Mouse (Mus musculus): Measurements from ENCODE around the gene Gm3233. TPM values are rescaled to one million over a fixed set of nuclear protein-coding genes. Genes with fewer than 3 reads are reported as not detected.
"Not testable (repeated sequence)": the region's sequence is repeated elsewhere in the genome, so short reads cannot be mapped to it uniquely, and the experiment has no call there.

Gm3233 gene
- polyA plus RNA-seq, 2 experiments: not detected

DNA sequence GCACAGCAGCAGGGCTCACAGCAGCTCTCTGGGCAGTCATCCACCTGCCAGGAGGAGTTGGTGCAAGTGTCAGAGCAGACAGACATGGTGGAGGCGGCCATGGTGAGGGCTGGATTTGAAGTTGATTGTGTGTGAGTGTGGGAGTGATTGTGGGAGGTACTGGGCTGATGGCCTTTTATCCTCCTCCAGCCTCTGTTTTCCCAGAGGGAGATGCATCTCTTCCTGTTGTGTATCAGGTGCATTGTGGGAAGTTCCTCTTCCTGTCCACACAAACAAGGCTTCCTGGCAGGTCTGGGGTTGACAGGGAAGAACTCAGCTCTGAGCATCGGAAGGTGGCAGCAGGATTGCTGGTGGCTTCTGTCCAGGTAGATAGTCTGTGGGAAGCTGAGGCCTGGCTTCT is 35.5 kb upstream of the Gm3233 start, which contains the start of gene Gm9639:
Gm9639 (minus strand) TSS at position 101 of the 400 bp plus-strand sequence.
- Histone ChIP-seq H3K9ac (ENCODE audit: low read depth, low read length, severe bottlenecking) (no peak within 1 kb of the TSS), H3K27ac (replicated peaks; ENCODE audit: low read depth, low read length) (no peak within 1 kb of the TSS), H3K27me3 (ENCODE audit: control insufficient read depth, insufficient read depth, low read length) (no peaks in the 10 kb centered on the region), H3K4me2 (replicated peaks; ENCODE audit: low read depth, low read length, severe bottlenecking) (no peak within 1 kb of the TSS), H3K4me1 (ENCODE audit: control insufficient read depth, insufficient read depth, low read length) (peaks cover 6% of the 10 kb centered on the region; the same call in 1 of the 2 replicates), H3K9me3 (ENCODE audit: control insufficient read depth, low read length) (no peaks in the 10 kb centered on the region), H3K36me3 (ENCODE audit: control insufficient read depth, insufficient read depth, low read length) (no peaks in the 10 kb centered on the region), H3K4me3 (replicated peaks; ENCODE audit: low read length) (no peak within 1 kb of the TSS)
- DNase-seq (ENCODE audit: low spot score): no peak
- no peak for TF ChIP-seq POLR2A (IDR thresholded peaks at IDR 0.05; ENCODE audit: borderline replicate concordance, extremely low read depth, insufficient read depth, insufficient read length)
- no peak for ATAC-seq (ENCODE audit: low FRiP score, low read depth)
- 54% methylated on average over 2 of the region's 2 CpGs for WGBS

GRCm38 (mm10) chr10:77788621-77789020 is 29.1 kb upstream of the Gm3233 start:
- TF ChIP-seq POLR2A (IDR thresholded peaks at IDR 0.05; ENCODE audit: borderline replicate concordance, extremely low read depth, insufficient read depth, insufficient read length): no peak
- no peak overlapping the region for H3K27ac ChIP-seq (replicated peaks; ENCODE audit: low read depth, low read length)
- no peak overlapping the region for H3K9ac ChIP-seq (ENCODE audit: low read depth, low read length, severe bottlenecking)
- H3K9me3 ChIP-seq (ENCODE audit: control insufficient read depth, low read length): no peaks in the 10 kb centered on the region
- H3K36me3 ChIP-seq (ENCODE audit: control insufficient read depth, insufficient read depth, low read length): no peaks in the 10 kb centered on the region
- 69% methylated on average over 2 of the region's 2 CpGs for WGBS
- H3K4me3 ChIP-seq (replicated peaks; ENCODE audit: low read length): no peak overlapping the region
- no peak for DNase-seq (ENCODE audit: low spot score)
- ATAC-seq (ENCODE audit: low FRiP score, low read depth): no peak
- no peaks in the 10 kb centered on the region for H3K27me3 ChIP-seq (ENCODE audit: control insufficient read depth, insufficient read depth, low read length)
- H3K4me2 ChIP-seq (replicated peaks; ENCODE audit: low read depth, low read length, severe bottlenecking): no peak overlapping the region
- H3K4me1 ChIP-seq (ENCODE audit: control insufficient read depth, insufficient read depth, low read length): no peaks in the 10 kb centered on the region

DNA sequence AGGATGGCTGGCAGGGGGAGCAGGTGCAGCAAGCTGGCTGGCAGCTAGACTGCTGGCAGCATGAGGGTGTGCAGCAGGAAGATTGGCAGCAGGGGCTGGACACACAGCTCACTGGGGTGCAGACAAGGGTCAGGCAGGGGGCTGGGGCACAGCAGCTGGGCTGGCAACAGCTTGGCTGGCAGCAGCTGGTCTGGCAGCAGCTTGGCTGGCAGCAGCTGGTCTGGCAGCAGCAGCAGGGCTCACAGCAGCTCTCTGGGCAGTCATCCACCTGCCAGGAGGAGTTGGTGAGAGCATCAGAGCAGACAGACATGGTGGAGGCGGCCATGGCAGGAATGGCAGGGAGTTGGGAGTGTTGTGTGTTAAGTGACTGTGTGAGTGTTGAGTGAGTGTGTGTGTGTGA is 28.4 kb upstream of the Gm3233 start, which contains the start of gene Gm7137:
Gm7137 (minus strand) TSS at position 325 of the 400 bp plus-strand sequence.
- ATAC-seq (ENCODE audit: low FRiP score, low read depth); H3K27me3 ChIP-seq (ENCODE audit: control insufficient read depth, insufficient read depth, low read length); H3K4me2 ChIP-seq (replicated peaks; ENCODE audit: low read depth, low read length, severe bottlenecking); DNase-seq (ENCODE audit: low spot score); H3K9ac ChIP-seq (ENCODE audit: low read depth, low read length, severe bottlenecking); H3K9me3 ChIP-seq (ENCODE audit: control insufficient read depth, low read length); H3K27ac ChIP-seq (replicated peaks; ENCODE audit: low read depth, low read length); H3K4me3 ChIP-seq (replicated peaks; ENCODE audit: low read length); H3K36me3 ChIP-seq (ENCODE audit: control insufficient read depth, insufficient read depth, low read length); H3K4me1 ChIP-seq (ENCODE audit: control insufficient read depth, insufficient read depth, low read length): not testable (repeated sequence)
- no CpG with 5 or more reads among the region's 1 CpGs for WGBS

GRCm38 (mm10) chr10:77783396-77783795 is 23.9 kb upstream of the Gm3233 start:
- not testable (repeated sequence) for H3K27me3 ChIP-seq (ENCODE audit: control insufficient read depth, insufficient read depth, low read length); H3K4me1 ChIP-seq (ENCODE audit: control insufficient read depth, insufficient read depth, low read length); H3K9me3 ChIP-seq (ENCODE audit: control insufficient read depth, low read length); H3K9ac ChIP-seq (ENCODE audit: low read depth, low read length, severe bottlenecking); DNase-seq (ENCODE audit: low spot score); ATAC-seq (ENCODE audit: low FRiP score, low read depth); H3K4me2 ChIP-seq (replicated peaks; ENCODE audit: low read depth, low read length, severe bottlenecking); H3K27ac ChIP-seq (replicated peaks; ENCODE audit: low read depth, low read length); H3K4me3 ChIP-seq (replicated peaks; ENCODE audit: low read length); H3K36me3 ChIP-seq (ENCODE audit: control insufficient read depth, insufficient read depth, low read length)
- WGBS: 100% methylated on average over 1 of the region's 3 CpGs

GRCm38 (mm10) chr10:77782442-77782841 is 23.0 kb upstream of the Gm3233 start, which contains the start of gene Gm3250:
Gene Gm3250 (minus strand): TSS chr10:77782542.
- not testable (repeated sequence) for H3K36me3 ChIP-seq (ENCODE audit: control insufficient read depth, insufficient read depth, low read length); ATAC-seq (ENCODE audit: low FRiP score, low read depth); H3K4me1 ChIP-seq (ENCODE audit: control insufficient read depth, insufficient read depth, low read length); H3K27ac ChIP-seq (replicated peaks; ENCODE audit: low read depth, low read length); H3K9ac ChIP-seq (ENCODE audit: low read depth, low read length, severe bottlenecking); DNase-seq (ENCODE audit: low spot score); H3K4me3 ChIP-seq (replicated peaks; ENCODE audit: low read length); H3K27me3 ChIP-seq (ENCODE audit: control insufficient read depth, insufficient read depth, low read length); H3K4me2 ChIP-seq (replicated peaks; ENCODE audit: low read depth, low read length, severe bottlenecking); H3K9me3 ChIP-seq (ENCODE audit: control insufficient read depth, low read length)
- no CpG with 5 or more reads among the region's 1 CpGs for WGBS

DNA sequence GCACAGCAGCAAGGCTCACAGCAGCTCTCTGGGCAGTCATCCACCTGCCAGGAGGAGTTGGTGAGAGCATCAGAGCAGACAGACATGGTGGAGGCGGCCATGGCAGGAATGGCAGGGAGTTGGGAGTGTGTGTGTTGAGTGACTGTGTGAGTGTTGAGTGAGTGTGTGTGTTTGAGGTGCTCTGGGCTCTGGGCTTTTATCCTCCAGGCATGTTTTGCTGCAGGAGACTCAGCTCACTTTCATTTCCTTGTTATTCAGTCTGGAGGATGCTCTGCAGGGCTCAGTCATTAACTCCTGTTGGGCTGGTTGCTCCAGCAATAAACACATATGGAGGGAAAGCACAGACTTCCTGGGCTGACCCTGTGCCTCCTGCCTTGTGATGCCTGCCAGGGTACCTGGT is 17.4 kb upstream of the Gm3233 start, which contains the start of gene Gm7138:
Gm7138 (minus strand) TSS at position 101 of the 400 bp plus-strand sequence.
- 25% methylated on average over 1 of the region's 1 CpGs for WGBS
- not testable (repeated sequence) for H3K27ac ChIP-seq (replicated peaks; ENCODE audit: low read depth, low read length); ATAC-seq (ENCODE audit: low FRiP score, low read depth); H3K4me2 ChIP-seq (replicated peaks; ENCODE audit: low read depth, low read length, severe bottlenecking); H3K36me3 ChIP-seq (ENCODE audit: control insufficient read depth, insufficient read depth, low read length); H3K9ac ChIP-seq (ENCODE audit: low read depth, low read length, severe bottlenecking); H3K9me3 ChIP-seq (ENCODE audit: control insufficient read depth, low read length); H3K27me3 ChIP-seq (ENCODE audit: control insufficient read depth, insufficient read depth, low read length); H3K4me1 ChIP-seq (ENCODE audit: control insufficient read depth, insufficient read depth, low read length); H3K4me3 ChIP-seq (replicated peaks; ENCODE audit: low read length); DNase-seq (ENCODE audit: low spot score)

DNA sequence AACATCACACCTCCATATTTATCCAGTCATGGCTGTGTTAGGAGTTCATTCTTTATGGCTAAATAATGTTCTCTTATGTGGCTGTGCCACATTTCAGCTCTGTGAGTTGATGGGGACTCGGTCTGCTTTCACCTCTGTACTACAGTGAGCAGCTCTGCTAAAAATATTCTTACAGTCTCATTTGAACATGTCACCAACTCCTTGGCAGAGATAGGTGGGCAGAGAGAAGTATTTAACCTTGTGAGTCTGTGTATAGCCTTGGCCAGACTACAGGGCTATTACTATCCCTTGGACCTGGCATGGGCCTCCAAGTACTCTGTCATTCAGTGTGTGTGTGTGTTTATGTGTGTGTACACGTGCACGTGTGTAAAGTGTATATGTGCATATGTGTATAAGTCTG is 12.7 kb upstream of the Gm3233 start:
- not testable (repeated sequence) for H3K9me3 ChIP-seq (ENCODE audit: control insufficient read depth, low read length); H3K36me3 ChIP-seq (ENCODE audit: control insufficient read depth, insufficient read depth, low read length); H3K4me3 ChIP-seq (replicated peaks; ENCODE audit: low read length); DNase-seq (ENCODE audit: low spot score); H3K27me3 ChIP-seq (ENCODE audit: control insufficient read depth, insufficient read depth, low read length); ATAC-seq (ENCODE audit: low FRiP score, low read depth); H3K27ac ChIP-seq (replicated peaks; ENCODE audit: low read depth, low read length); H3K4me1 ChIP-seq (ENCODE audit: control insufficient read depth, insufficient read depth, low read length); H3K4me2 ChIP-seq (replicated peaks; ENCODE audit: low read depth, low read length, severe bottlenecking); H3K9ac ChIP-seq (ENCODE audit: low read depth, low read length, severe bottlenecking)
- WGBS: 86% methylated on average over 1 of the region's 3 CpGs

DNA sequence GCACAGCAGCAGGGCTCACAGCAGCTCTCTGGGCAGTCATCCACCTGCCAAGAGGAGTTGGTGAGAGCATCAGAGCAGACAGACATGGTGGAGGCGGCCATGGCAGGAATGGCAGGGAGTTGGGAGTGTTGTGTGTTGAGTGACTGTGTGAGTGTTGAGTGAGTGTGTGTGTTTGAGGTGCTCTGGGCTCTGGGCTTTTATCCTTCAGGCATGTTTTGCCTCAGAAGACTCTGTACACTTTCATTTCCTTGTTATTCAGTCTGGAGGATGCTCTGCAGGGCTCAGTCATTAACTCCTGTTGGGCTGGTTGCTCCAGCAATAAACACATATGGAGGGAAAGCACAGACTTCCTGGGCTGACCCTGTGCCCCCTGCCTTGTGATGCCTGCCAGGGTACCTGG is 11.7 kb upstream of the Gm3233 start, which contains the start of gene Gm3238:
Gm3238 (minus strand) TSS at position 101 of the 400 bp plus-strand sequence.
- not testable (repeated sequence) for ATAC-seq (ENCODE audit: low FRiP score, low read depth); H3K36me3 ChIP-seq (ENCODE audit: control insufficient read depth, insufficient read depth, low read length); H3K27me3 ChIP-seq (ENCODE audit: control insufficient read depth, insufficient read depth, low read length); H3K9me3 ChIP-seq (ENCODE audit: control insufficient read depth, low read length); H3K27ac ChIP-seq (replicated peaks; ENCODE audit: low read depth, low read length); H3K4me2 ChIP-seq (replicated peaks; ENCODE audit: low read depth, low read length, severe bottlenecking); H3K9ac ChIP-seq (ENCODE audit: low read depth, low read length, severe bottlenecking); H3K4me3 ChIP-seq (replicated peaks; ENCODE audit: low read length); DNase-seq (ENCODE audit: low spot score); H3K4me1 ChIP-seq (ENCODE audit: control insufficient read depth, insufficient read depth, low read length)
- no CpG with 5 or more reads among the region's 1 CpGs for WGBS

Measured in limb, embryonic 14.5 days (tissue).